Mouse (Mus musculus) kidney, adult 2 months (tissue): ENCODE measurements around the gene Uox. TPM values are rescaled to one million over a fixed set of nuclear protein-coding genes. Genes with fewer than 3 reads are reported as not detected.

Experiments
- DNase-seq: peaks from one replicate; pipeline ENCODE4 v3.0.0; 2021
- H3K27ac ChIP-seq: fragments of 200-500 bp; 2 replicates; pipeline ENCODE4 v1.5.1; 2012; ENCODE audit warnings: low read depth, low read length, control low read depth, inconsistent platforms; ENCODE audit not compliant: insufficient read depth
- H3K27me3 ChIP-seq: fragments of 200-500 bp; replicated peaks from 2 replicates; pipeline ENCODE4 v1.6.1; 2012; ENCODE audit warnings: mild to moderate bottlenecking, moderate library complexity, low read length, inconsistent platforms; ENCODE audit not compliant: control insufficient read depth, insufficient read depth
- H3K36me3 ChIP-seq: fragments of 200-500 bp; 2 replicates; pipeline ENCODE4 v1.6.1; 2012; ENCODE audit warnings: mild to moderate bottlenecking, moderate library complexity, low read length, inconsistent platforms; ENCODE audit not compliant: control insufficient read depth, insufficient read depth
- H3K4me1 ChIP-seq: fragments of 200-500 bp; 2 replicates; pipeline ENCODE4 v1.6.1; 2011; ENCODE audit warnings: low read length; ENCODE audit not compliant: control insufficient read depth, insufficient read depth
- H3K4me3 ChIP-seq: fragments of 200-500 bp; 2 replicates; pipeline ENCODE4 v1.5.1; 2011; ENCODE audit warnings: mild to moderate bottlenecking, low read depth, low read length, control low read depth; ENCODE audit not compliant: insufficient read depth
- CTCF ChIP-seq: fragments of 200-500 bp; conservative IDR thresholded peaks from 2 replicates; pipeline ENCODE4 v1.5.1; 2011; ENCODE audit warnings: low read depth, mild to moderate bottlenecking, control low read depth, low read length, moderate library complexity, mixed read lengths; ENCODE audit not compliant: insufficient read depth, insufficient read length
- POLR2A ChIP-seq: fragments of 200-500 bp; IDR thresholded peaks from one replicate; pipeline ENCODE4 v1.6.1; 2011; ENCODE audit warnings: low read depth, low read length, control low read depth
- WGBS: fragments of 180-500 bp; shearing (Covaris S2); methylation state at CpG from one replicate; pipeline ENCODE4 v1.1.7; 2018; 5-methylcytosine and 5-hydroxymethylcytosine counted together
- polyA plus RNA-seq: library from polyadenylated mRNA; depleted of rRNA; stranded (reverse); fragments of >200 nt; gene quantifications from 2 replicates; pipeline ENCODE4 v1.2.3, GENCODE M21; 2012

Uox gene
- polyA plus RNA-seq, 1 experiment = not detected

DNA sequence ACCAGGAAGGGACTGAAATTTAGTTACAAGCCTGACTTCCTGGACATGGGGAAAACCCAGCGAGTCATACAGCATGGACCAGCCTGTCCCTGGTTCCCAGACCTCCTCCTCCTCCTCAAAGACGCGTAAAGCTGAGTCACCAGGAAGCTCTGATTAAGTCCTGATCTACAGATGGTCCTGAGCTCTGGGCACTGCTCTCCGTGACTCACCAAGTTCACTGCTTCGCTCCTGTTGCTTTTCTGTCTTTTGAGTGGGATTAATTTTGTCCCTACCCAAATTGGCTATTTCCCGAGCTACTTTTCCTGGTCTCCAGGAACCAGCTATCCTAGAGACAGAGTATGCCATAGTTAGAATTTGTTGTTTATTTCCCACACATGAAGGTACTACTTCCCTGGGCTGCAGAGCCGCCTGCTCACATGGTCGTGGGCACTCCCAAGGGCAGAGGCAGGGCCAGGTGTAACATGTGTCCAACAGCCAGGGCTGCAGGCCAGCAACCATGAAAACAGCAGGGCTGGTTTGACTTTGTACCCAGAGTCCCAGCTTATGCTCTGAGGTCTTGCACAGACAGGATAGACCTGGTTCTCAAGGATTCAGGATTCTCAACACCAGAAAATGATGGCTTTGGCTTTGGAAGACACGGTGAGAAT is 2.2 kb upstream of the Uox start:
- H3K36me3 ChIP-seq = no peaks in the 10 kb centered on the region
- WGBS = 45% methylated on average over 9 of the region's 9 CpGs
- TF ChIP-seq POLR2A (no peak), CTCF (no peak)
- H3K27me3 ChIP-seq = no peaks in the 10 kb centered on the region
- H3K4me3 ChIP-seq = no peak overlapping the region
- H3K27ac ChIP-seq = no peak overlapping the region
- no peaks in the 10 kb centered on the region for H3K4me1 ChIP-seq
- DNase-seq = peak; percentile 63

DNA sequence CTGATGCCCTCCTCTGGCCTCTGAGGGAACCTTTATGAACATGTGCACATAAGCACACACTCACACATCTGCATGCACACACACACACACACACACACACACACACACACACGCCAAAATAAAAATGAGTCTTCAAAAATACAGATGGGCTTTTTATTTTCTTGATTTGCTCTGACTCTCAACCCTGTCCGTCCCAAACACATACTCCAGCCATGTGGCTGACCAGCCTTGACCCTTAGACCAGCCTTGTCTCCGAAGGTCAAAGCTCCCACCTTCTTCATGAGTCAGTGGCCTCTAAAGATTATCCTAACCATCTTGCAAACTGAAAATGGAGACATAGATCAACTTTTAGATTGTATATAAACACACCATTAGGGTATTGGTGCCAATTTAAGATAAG is 632 bp upstream of the Uox start:
- H3K4me1 ChIP-seq = no peaks in the 10 kb centered on the region
- 93% methylated on average over 3 of the region's 3 CpGs for WGBS
- no peaks in the 10 kb centered on the region for H3K27me3 ChIP-seq
- no peak for DNase-seq
- H3K27ac ChIP-seq = no peak overlapping the region
- no peaks in the 10 kb centered on the region for H3K36me3 ChIP-seq
- TF ChIP-seq CTCF = no peak
- no peak overlapping the region for H3K4me3 ChIP-seq

DNA sequence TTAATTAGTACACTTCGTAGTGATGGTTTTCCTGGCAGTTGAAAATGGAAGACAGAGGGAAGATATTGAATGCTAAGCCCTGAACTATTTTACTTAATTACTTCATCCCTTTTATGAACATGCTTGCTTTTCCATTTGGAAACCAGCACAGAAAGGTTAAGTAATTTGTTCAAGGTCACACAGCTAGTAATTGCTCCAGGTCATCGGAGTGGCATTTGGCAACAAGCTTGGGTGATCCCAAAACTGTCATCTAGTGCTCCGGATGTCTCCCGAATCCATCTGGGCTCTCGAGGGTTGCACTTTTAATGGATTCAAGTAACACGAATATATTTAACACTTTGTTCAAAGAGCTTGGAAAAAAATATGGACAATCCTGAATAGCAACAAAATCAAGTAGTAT is 713 bp downstream of the Uox start:
- Histone ChIP-seq H3K27me3 (no peaks in the 10 kb centered on the region), H3K4me3 (no peak overlapping the region), H3K27ac (no peak overlapping the region), H3K4me1 (no peaks in the 10 kb centered on the region), H3K36me3 (no peaks in the 10 kb centered on the region)
- DNase-seq = no peak
- 81% methylated on average over 6 of the region's 6 CpGs for WGBS
- TF ChIP-seq POLR2A (no peak), CTCF (no peak)

DNA sequence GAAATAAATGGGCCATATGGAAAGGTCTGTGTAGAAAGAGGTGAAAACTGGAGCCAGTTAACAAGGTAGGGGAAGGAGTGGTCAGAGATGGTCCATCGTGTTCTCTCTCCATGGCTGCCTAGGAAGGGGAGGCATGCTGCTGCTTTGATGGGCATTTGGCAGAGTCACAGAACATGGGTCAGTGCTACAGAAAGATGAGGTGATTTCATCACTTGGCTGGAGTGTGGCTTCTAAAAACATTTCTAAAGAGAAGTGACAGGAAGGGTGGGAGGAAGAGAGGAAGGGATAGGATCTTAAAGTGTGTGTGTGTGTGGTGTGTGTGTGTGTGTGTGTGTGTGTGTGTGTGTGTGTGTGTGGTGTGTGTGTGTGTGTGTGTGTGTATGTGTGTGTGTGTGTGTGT is 1.1 kb downstream of the Uox start:
- no peaks in the 10 kb centered on the region for H3K36me3 ChIP-seq
- no peak for DNase-seq
- H3K27me3 ChIP-seq = no peaks in the 10 kb centered on the region
- H3K27ac ChIP-seq = no peak overlapping the region
- no peak overlapping the region for H3K4me3 ChIP-seq
- H3K4me1 ChIP-seq = no peaks in the 10 kb centered on the region
- TF ChIP-seq POLR2A (no peak), CTCF (no peak)
- 61% methylated on average over 1 of the region's 1 CpGs for WGBS

DNA sequence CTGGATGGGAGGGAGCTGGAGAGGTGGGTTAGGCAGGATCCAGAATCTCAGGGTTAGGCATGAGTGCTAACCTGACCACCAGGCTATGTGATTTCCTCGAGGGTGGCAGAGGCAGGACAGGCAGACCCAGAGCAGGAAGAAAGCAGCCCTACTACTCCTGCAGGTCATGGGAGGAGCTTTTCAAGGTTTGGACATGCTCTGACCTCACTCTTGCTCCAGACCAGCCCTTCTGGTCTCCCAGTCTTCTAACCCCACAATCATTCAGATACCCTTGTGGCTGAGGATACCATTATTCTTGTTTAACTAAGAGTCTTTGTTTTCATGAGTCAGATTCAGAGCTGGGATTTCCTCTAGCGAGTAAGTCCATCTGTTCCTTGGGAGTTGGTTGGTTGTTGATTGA is 7.4 kb downstream of the Uox start:
- H3K27me3 ChIP-seq = no peaks in the 10 kb centered on the region; the same call in 1 of the 2 replicates
- no peak for DNase-seq
- H3K4me3 ChIP-seq = no peak overlapping the region
- no peaks in the 10 kb centered on the region for H3K36me3 ChIP-seq
- 70% methylated on average over 2 of the region's 2 CpGs for WGBS
- H3K27ac ChIP-seq = no peak overlapping the region
- H3K4me1 ChIP-seq = no peaks in the 10 kb centered on the region
- TF ChIP-seq CTCF = no peak
- no peak for TF ChIP-seq POLR2A

DNA sequence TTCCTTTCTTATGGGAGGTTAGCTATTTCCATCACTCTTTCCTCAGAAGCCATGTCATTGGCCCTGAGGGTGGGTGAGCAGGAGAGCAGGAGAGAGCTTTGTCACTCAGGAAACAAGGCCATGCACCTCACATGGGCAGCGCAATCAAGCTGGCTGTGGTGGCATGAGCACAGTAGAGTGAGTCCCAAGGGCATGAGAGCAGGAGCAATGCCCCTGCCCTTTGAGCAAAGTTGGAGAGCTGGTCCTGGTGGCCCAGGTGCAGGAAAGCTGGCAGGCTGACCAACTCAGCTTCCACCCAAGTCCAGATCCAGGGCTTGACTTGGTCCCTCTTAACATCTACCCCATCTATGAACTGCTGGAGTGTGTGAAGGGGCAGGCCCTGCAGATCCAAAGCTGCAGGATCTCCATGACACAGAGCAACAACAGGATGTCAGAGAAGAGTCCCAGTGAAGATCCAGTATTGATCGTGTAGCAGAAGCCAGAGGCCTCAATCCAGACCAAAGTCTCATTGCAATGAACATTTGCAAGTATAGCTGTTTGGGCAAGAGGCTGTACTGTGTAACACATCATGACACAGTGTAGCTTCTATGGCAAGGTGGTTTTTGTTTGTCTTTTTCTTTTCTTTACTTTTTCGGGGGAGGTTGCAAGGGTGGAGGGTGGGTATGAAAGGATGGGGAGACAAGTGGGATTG is 10.0 kb downstream of the Uox start:
- Histone ChIP-seq H3K36me3 (no peaks in the 10 kb centered on the region), H3K4me1 (no peaks in the 10 kb centered on the region), H3K27me3 (no peaks in the 10 kb centered on the region; the same call in 1 of the 2 replicates), H3K27ac (no peak overlapping the region), H3K4me3 (no peak overlapping the region)
- WGBS = 89% methylated on average over 3 of the region's 3 CpGs
- no peak for TF ChIP-seq CTCF
- TF ChIP-seq POLR2A = no peak
- DNase-seq = no peak

DNA sequence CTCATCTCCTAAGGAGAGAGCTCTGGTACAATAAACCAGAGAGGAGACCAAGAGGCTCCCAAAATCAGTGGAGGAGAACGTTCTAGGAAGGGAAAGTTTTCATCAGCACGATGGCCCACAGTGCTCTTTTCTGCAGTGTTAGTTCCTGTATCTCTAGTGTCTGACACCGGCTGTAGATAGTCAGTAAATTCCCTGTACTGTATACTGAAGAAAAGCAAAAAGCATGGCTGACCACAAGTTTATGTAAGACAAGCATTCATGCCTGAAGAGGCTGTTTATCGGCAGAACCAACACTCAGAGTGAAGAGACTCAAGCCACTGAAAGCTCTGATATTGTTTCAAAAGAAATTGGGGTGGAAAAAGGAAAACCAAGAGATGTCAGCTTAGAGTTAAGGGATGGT is 13.3 kb downstream of the Uox start:
- 51% methylated on average over 4 of the region's 4 CpGs for WGBS
- Histone ChIP-seq H3K27ac (no peak overlapping the region), H3K4me1 (no peaks in the 10 kb centered on the region), H3K36me3 (no peaks in the 10 kb centered on the region), H3K27me3 (no peaks in the 10 kb centered on the region; the same call in 1 of the 2 replicates), H3K4me3 (no peak overlapping the region)
- TF ChIP-seq POLR2A = no peak
- TF ChIP-seq CTCF = no peak
- DNase-seq = no peak
